Mouse (Mus musculus) MEL (cell line): ENCODE measurements around the gene Pet100. TPM values are rescaled to one million over a fixed set of nuclear protein-coding genes. Genes with fewer than 3 reads are reported as not detected.

Source experiments
- DNase-seq: peaks from one replicate; pipeline ENCODE4 v3.0.0; 2011; ENCODE audit warnings: low read depth, low spot score
- H3K27ac ChIP-seq: 2 replicates; pipeline ENCODE4 v1.5.1; 2012; ENCODE audit warnings: low read depth, mild to moderate bottlenecking, control low read depth, low read length, moderate library complexity; ENCODE audit not compliant: control insufficient read depth
- H3K27me3 ChIP-seq, 2 experiments: fragments of 150-350 bp in 1 of 2; sonication (generic) in 1 of 2; 2 replicates each; pipeline ENCODE4 v1.6.1; 2012; ENCODE audit warnings: low read length in 2 of 2, mild to moderate bottlenecking in 2 of 2, improper control_type of control experiment in 1 of 2, moderate library complexity in 1 of 2; ENCODE audit not compliant: insufficient read depth in 2 of 2, control insufficient read depth in 1 of 2
- H3K36me3 ChIP-seq, 2 experiments: 2 replicates each; pipeline ENCODE4 v1.6.1; 2012 to 2014; ENCODE audit warnings: low read length in 2 of 2, improper control_type of control experiment in 1 of 2, inconsistent platforms in 1 of 2, mild to moderate bottlenecking in 1 of 2; ENCODE audit not compliant: insufficient read depth in 2 of 2, control insufficient read depth in 1 of 2
- H3K4me1 ChIP-seq, 2 experiments: fragments of 150-350 bp in 1 of 2; sonication (generic) in 1 of 2; 2 replicates each; pipeline ENCODE4 v1.6.1; 2012; ENCODE audit warnings: low read length in 2 of 2, improper control_type of control experiment in 1 of 2, mild to moderate bottlenecking in 1 of 2; ENCODE audit not compliant: insufficient read depth in 2 of 2, control insufficient read depth in 1 of 2
- H3K4me3 ChIP-seq, 2 experiments: fragments of 150-350 bp in 1 of 2; sonication (generic) in 1 of 2; 2 replicates each; pipeline ENCODE4 v1.5.1; 2012; ENCODE audit warnings: low read depth in 2 of 2, low read length in 2 of 2, mild to moderate bottlenecking in 2 of 2, moderate library complexity in 2 of 2, control low read depth in 1 of 2, improper control_type of control experiment in 1 of 2; ENCODE audit not compliant: control insufficient read depth in 1 of 2, insufficient read depth in 1 of 2
- H3K79me2 ChIP-seq: 2 replicates; pipeline ENCODE4 v1.6.1; 2012; ENCODE audit warnings: mild to moderate bottlenecking, low read length, moderate library complexity; ENCODE audit not compliant: control insufficient read depth, poor library complexity, insufficient read depth
- H3K9ac ChIP-seq: 2 replicates; pipeline ENCODE4 v1.6.1; 2012; ENCODE audit warnings: low read depth, mild to moderate bottlenecking, control low read depth, low read length, moderate library complexity; ENCODE audit not compliant: control insufficient read depth, poor library complexity, severe bottlenecking
- H3K9me3 ChIP-seq: fragments of 150-350 bp; sonication (generic); replicated peaks from 2 replicates; pipeline ENCODE4 v1.6.1; 2012; ENCODE audit warnings: mild to moderate bottlenecking, low read length, improper control_type of control experiment, moderate library complexity; ENCODE audit not compliant: insufficient read depth
- BHLHE40 ChIP-seq: IDR thresholded peaks from 2 replicates; pipeline ENCODE4 v1.6.1; 2012; ENCODE audit warnings: low read depth, mild to moderate bottlenecking, inconsistent platforms, low read length, improper control_type of control experiment, borderline replicate concordance
- CTCF ChIP-seq, 3 experiments: IDR thresholded peaks in 2 of 3; conservative IDR thresholded peaks in 1 of 3; 2 replicates each; pipeline ENCODE4 v1.5.1; 2011 to 2012; ENCODE audit warnings: low read length in 3 of 3, low read depth in 2 of 3, mild to moderate bottlenecking in 2 of 3, improper control_type of control experiment in 1 of 3, inconsistent platforms in 1 of 3, mixed read lengths in 1 of 3, moderate library complexity in 1 of 3; ENCODE audit not compliant: control insufficient read depth in 1 of 3, insufficient read depth in 1 of 3, poor library complexity in 1 of 3, severe bottlenecking in 1 of 3
- EP300 ChIP-seq, 2 experiments: IDR thresholded peaks; 2 replicates each; pipeline ENCODE4 v1.6.1; 2011; ENCODE audit warnings: improper control_type of control experiment in 2 of 2, low read length in 2 of 2, low read depth in 1 of 2, mild to moderate bottlenecking in 1 of 2
- GATA1 ChIP-seq: IDR thresholded peaks from 2 replicates; pipeline ENCODE4 v1.6.1; 2011; ENCODE audit warnings: low read depth, low read length, improper control_type of control experiment
- HCFC1 ChIP-seq: IDR thresholded peaks from 2 replicates; pipeline ENCODE4 v1.6.1; 2012; ENCODE audit warnings: low read depth, mild to moderate bottlenecking, inconsistent platforms, low read length, improper control_type of control experiment, moderate library complexity
- JUND ChIP-seq: IDR thresholded peaks from 2 replicates; pipeline ENCODE4 v1.6.1; 2011; ENCODE audit warnings: low read depth, mild to moderate bottlenecking, improper control_type of control experiment, low read length
- KAT2A ChIP-seq: conservative IDR thresholded peaks from 2 replicates; pipeline ENCODE4 v1.6.1; 2012; ENCODE audit warnings: low read depth, low read length, improper control_type of control experiment, inconsistent platforms
- MAFK ChIP-seq: IDR thresholded peaks from 2 replicates; pipeline ENCODE4 v1.6.1; 2011; ENCODE audit warnings: low read depth, mild to moderate bottlenecking, low read length, improper control_type of control experiment, borderline replicate concordance
- MYC ChIP-seq: IDR thresholded peaks from 2 replicates; pipeline ENCODE4 v1.6.1; 2011; ENCODE audit warnings: low read depth, mild to moderate bottlenecking, low read length, improper control_type of control experiment, moderate library complexity
- NRF1 ChIP-seq: IDR thresholded peaks from 2 replicates; pipeline ENCODE4 v1.6.1; 2014; ENCODE audit warnings: low read depth, mild to moderate bottlenecking, inconsistent platforms, low read length, improper control_type of control experiment, moderate library complexity; ENCODE audit not compliant: poor library complexity, insufficient read depth, severe bottlenecking
- POLR2AphosphoS2 ChIP-seq: IDR thresholded peaks from 2 replicates; pipeline ENCODE4 v1.6.1; 2011; ENCODE audit warnings: low read length, improper control_type of control experiment
- POLR2AphosphoS5 ChIP-seq: IDR thresholded peaks from 2 replicates; pipeline ENCODE4 v1.6.1; 2012; ENCODE audit warnings: low read depth, borderline replicate concordance, mild to moderate bottlenecking, inconsistent platforms, low read length, moderate library complexity, mixed read lengths
- RAD21 ChIP-seq: IDR thresholded peaks from 2 replicates; pipeline ENCODE4 v1.6.1; 2011; ENCODE audit warnings: mild to moderate bottlenecking, low read depth, low read length, improper control_type of control experiment
- RCOR1 ChIP-seq: IDR thresholded peaks from 2 replicates; pipeline ENCODE4 v1.6.1; 2012; ENCODE audit warnings: low read depth, mild to moderate bottlenecking, inconsistent platforms, low read length, improper control_type of control experiment
- SIN3A ChIP-seq: IDR thresholded peaks from 2 replicates; pipeline ENCODE4 v1.6.1; 2012; ENCODE audit warnings: low read length, improper control_type of control experiment, inconsistent platforms
- TAL1 ChIP-seq: IDR thresholded peaks from 2 replicates; pipeline ENCODE4 v1.6.1; 2012; ENCODE audit warnings: mild to moderate bottlenecking, inconsistent platforms, low read length, moderate library complexity, mixed read lengths
- TCF12 ChIP-seq: IDR thresholded peaks from 2 replicates; pipeline ENCODE4 v1.6.1; 2014; ENCODE audit warnings: low read depth, mild to moderate bottlenecking, inconsistent platforms, low read length, improper control_type of control experiment, moderate library complexity
- ZKSCAN1 ChIP-seq: IDR thresholded peaks from 2 replicates; pipeline ENCODE4 v1.6.1; 2012; ENCODE audit warnings: low read depth, mild to moderate bottlenecking, inconsistent platforms, low read length, improper control_type of control experiment, moderate library complexity
- ZMIZ1 ChIP-seq: IDR thresholded peaks from 2 replicates; pipeline ENCODE4 v1.6.1; 2012; ENCODE audit warnings: low read depth, mild to moderate bottlenecking, inconsistent platforms, low read length, improper control_type of control experiment, moderate library complexity
- ZNF384 ChIP-seq: IDR thresholded peaks from 2 replicates; pipeline ENCODE4 v1.6.1; 2012; ENCODE audit warnings: low read depth, mild to moderate bottlenecking, inconsistent platforms, low read length, improper control_type of control experiment
- polyA plus RNA-seq, 2 experiments: library from polyadenylated mRNA; stranded (reverse) in 1 of 2; unstranded in 1 of 2; fragments of >175 nt in 1 of 2; fragments of >200 nt in 1 of 2; gene quantifications; 2 replicates each; pipeline versions ENCODE4 v1.2.1 to v1.2.4; 2012; ENCODE audit warnings: low replicate concordance in 2 of 2, low read depth in 1 of 2; ENCODE audit not compliant: insufficient read length in 2 of 2, insufficient read depth in 1 of 2, missing spikeins in 1 of 2
- total RNA-seq: library from RNA; depleted of rRNA; stranded (reverse); fragments of 300-350 nt; gene quantifications from 2 replicates; pipeline ENCODE4 v1.2.3, GENCODE M21; 2012

Gene Pet100
- total and polyA plus RNA-seq, 3 experiments = 58.7 to 64.2 TPM; not detected in 1

DNA sequence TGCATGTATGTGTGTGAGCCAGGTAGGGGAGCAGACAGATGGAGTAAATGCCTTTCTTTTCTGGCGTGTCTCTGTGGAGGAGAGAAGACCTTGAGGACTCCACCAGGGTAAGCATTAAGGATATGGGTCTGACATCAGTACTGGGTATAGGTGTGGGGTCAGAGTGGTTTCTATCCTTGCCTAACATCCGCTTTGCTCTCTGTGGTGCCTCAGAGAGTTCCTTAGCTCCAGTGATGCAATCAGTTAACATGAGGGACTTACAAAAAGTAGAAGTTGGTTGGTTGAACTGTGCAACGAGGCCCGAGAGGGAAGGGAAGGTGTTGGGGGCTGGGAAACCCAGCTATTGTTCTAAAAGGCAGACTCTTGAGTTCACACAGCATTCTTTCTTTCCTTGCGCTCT, 43.1 kb downstream of the Pet100 start:
- no peaks in the 10 kb centered on the region for H3K9me3 ChIP-seq
- H3K36me3 ChIP-seq = peaks cover 0 to 4% of the 10 kb centered on the region in 2 experiments; a peak in 2 of 4 replicates
- H3K9ac ChIP-seq = peak overlapping the region; percentile 21
- peaks cover 0 to 10% of the 10 kb centered on the region in 2 experiments; a peak in 1 of 4 replicates for H3K4me1 ChIP-seq
- no peaks in the 10 kb centered on the region for H3K79me2 ChIP-seq
- TF ChIP-seq MYC (0 out of 2 replicates have a peak, but pooled peaks have one; percentile 53), EP300 (IDR thresholded peaks at IDR 0.05; ENCODE audit: low read depth in 1 of 2, low read length in 2 of 2) (no peak), JUND (no peak), CTCF (IDR thresholded peaks at IDR 0.05 in 2 of 3, conservative IDR thresholded peaks at IDR 0.05 in 1 of 3; ENCODE audit: control insufficient read depth in 1 of 3, insufficient read depth in 1 of 3, low read depth in 2 of 3, low read length in 3 of 3, poor library complexity in 1 of 3, severe bottlenecking in 1 of 3) (no peak), GATA1 (0 out of 2 replicates have a peak, but pooled peaks have one; percentile 24), ZKSCAN1 (no peak), RCOR1 (no peak), TCF12 (no peak)
- peak; percentile 66 for DNase-seq
- peaks cover 0 to 4% of the 10 kb centered on the region in 2 experiments; a peak in 1 of 4 replicates for H3K27me3 ChIP-seq
- no peak overlapping the region for H3K4me3 ChIP-seq
- no peak overlapping the region for H3K27ac ChIP-seq

DNA sequence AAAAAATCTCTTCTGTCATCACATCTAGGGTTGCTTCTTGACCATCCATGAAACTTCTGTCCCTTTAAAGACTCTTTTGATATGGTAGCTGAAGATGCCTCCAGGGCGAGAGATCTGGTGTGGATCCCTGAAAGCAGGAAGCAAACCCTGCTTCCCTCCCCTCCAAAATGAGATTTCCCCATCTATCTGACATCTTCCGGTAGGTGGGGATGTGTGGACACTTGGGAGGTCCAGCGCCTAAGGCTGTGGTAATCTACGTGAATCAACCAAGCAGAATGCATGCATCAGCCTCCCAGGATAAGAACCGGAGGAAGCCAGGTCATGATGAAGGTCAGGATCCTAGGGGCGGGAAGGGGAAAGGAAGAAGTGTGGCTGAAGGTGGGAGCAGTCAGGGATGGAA, 44.2 kb downstream of the Pet100 start, which contains the start of gene Mcemp1:
Gene Mcemp1 (plus strand): TSS at position 248 of the 400 bp plus-strand sequence.
- Histone ChIP-seq H3K9ac (peak within 1 kb of the TSS; percentile 21), H3K27me3 (peaks cover 0 to 4% of the 10 kb centered on the region in 2 experiments; a peak in 1 of 4 replicates), H3K4me3 (no peak within 1 kb of the TSS), H3K4me1 (peaks cover 0 to 10% of the 10 kb centered on the region in 2 experiments; a peak in 1 of 4 replicates), H3K36me3 (peaks cover 0 to 4% of the 10 kb centered on the region in 2 experiments; a peak in 2 of 4 replicates), H3K9me3 (no peaks in the 10 kb centered on the region), H3K27ac (no peak within 1 kb of the TSS), H3K79me2 (no peaks in the 10 kb centered on the region)
- TF ChIP-seq RAD21 (no peak), JUND (no peak), KAT2A (no peak), POLR2AphosphoS5 (no peak)
- no peak for DNase-seq

DNA sequence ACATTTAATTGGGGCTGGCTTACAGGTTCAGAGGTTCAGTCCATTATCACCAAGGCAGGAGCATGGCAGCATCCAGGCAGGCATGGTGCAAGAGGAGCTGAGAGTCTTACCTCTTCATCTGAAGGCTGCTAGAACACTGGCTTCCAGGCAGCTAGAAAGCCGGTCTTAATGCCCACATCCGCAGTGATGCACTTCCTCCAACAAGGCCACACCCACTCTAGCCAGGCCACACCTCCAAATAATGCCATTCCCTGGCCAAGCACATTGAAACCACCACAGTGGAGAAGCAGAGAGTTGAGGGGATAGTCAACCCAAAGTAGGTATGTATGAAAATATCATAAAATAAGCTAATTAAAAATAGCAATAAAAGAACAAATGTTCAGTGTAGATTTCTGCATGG, 49.0 kb downstream of the Pet100 start:
- Histone ChIP-seq H3K27me3 (peaks cover 0 to 4% of the 10 kb centered on the region in 2 experiments; a peak in 1 of 4 replicates), H3K9ac (no peak overlapping the region), H3K79me2 (no peaks in the 10 kb centered on the region), H3K9me3 (no peaks in the 10 kb centered on the region), H3K4me3 (no peak overlapping the region), H3K27ac (no peak overlapping the region), H3K4me1 (0 out of 4 replicates have a peak, but pooled peaks cover 0 to 8% of the 10 kb centered on the region in 2 experiments), H3K36me3 (peaks cover 0 to 1% of the 10 kb centered on the region in 2 experiments; a peak in 2 of 4 replicates)
- TF ChIP-seq RAD21 (no peak), SIN3A (no peak), BHLHE40 (no peak), POLR2AphosphoS2 (no peak), TAL1 (no peak), NRF1 (no peak), HCFC1 (no peak), EP300 (IDR thresholded peaks at IDR 0.05; ENCODE audit: low read depth in 1 of 2, low read length in 2 of 2) (no peak), ZMIZ1 (no peak), ZNF384 (no peak), MAFK (no peak)
- DNase-seq = no peak
